Mouse (Mus musculus): Measurements from ENCODE around the gene Olfr68. TPM values are rescaled to one million over a fixed set of nuclear protein-coding genes. Genes with fewer than 3 reads are reported as not detected.
"Not testable (repeated sequence)": the region's sequence is repeated elsewhere in the genome, so short reads cannot be mapped to it uniquely, and the experiment has no call there.

Olfr68 gene
- total and polyA plus RNA-seq, 3 experiments = 0.22 TPM; not detected in 2

DNA sequence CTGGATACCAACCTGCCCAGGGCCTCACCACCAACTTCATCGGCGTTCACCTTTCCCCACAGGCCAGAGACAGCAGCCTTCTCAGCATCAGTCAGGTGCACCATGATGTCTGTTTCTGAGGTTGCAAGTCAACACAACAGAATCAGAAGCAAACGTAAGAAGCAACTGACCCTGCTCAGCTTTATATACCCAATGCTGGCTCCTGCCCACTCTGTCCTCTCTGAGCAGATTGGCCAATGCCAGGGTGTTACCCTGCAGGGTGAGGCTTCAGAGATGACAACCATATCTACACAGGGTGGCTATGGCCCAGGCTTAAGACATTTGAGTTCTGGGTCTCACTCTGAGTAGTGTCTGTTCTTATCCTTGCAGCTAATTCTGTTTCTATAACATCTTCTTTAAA lies 34.3 kb upstream of the Olfr68 start, which contains the start of gene Hbb-bt:
Gene Hbb-bt (minus strand): TSS at position 231 of the 400 bp plus-strand sequence.
- H3K27me3 ChIP-seq (ENCODE audit: insufficient read depth, low read length) = no peaks in the 10 kb centered on the region
- H3K9me3 ChIP-seq (replicated peaks) = no peaks in the 10 kb centered on the region
- no peak for DNase-seq (ENCODE audit: low spot score)
- no peak for ATAC-seq (ENCODE audit: extremely low read depth, insufficient number of reproducible peaks, low FRiP score, poor library complexity, severe bottlenecking)
- peak within 1 kb of the TSS; percentile 27; the same call in 1 of the 2 replicates for H3K4me3 ChIP-seq (ENCODE audit: low read depth, low read length)
- no peak for TF ChIP-seq POLR2AphosphoS5 (IDR thresholded peaks at IDR 0.05; ENCODE audit: insufficient replicate concordance, low read depth, low read length)
- no peak for TF ChIP-seq CTCF (IDR thresholded peaks at IDR 0.05; ENCODE audit: low read depth, low read length)
- TF ChIP-seq TAL1 (conservative IDR thresholded peaks at IDR 0.05; ENCODE audit: low read depth, low read length) = no peak
- TF ChIP-seq GATA1 (IDR thresholded peaks at IDR 0.05; ENCODE audit: borderline replicate concordance, low read length) = no peak
- no peak for TF ChIP-seq GATA2 (IDR thresholded peaks at IDR 0.05; ENCODE audit: borderline replicate concordance, low read depth, low read length)
- peaks cover 36% of the 10 kb centered on the region for H3K4me1 ChIP-seq (ENCODE audit: insufficient read depth, low read depth, low read length)
- H3K36me3 ChIP-seq (replicated peaks) = no peaks in the 10 kb centered on the region

DNA sequence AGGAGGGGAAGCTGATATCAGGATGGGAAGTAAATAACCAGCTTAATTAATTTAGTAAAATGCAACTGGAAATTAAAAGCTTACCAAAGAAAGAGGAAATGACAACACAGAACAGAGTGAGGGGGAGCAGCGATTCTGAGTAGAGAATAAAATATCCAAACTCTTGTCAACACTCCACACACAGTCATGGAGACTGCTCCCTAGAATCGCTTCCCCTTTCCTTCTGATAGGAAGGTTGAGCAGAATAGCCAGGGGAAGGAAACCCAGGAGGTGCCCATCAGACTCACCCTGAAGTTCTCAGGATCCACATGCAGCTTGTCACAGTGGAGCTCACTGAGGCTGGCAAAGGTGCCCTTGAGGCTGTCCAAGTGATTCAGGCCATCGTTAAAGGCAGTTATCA lies 33.7 kb upstream of the Olfr68 start:
- not testable (repeated sequence) for DNase-seq (ENCODE audit: low spot score); H3K27me3 ChIP-seq (ENCODE audit: insufficient read depth, low read length); H3K9me3 ChIP-seq (replicated peaks); ATAC-seq (ENCODE audit: extremely low read depth, insufficient number of reproducible peaks, low FRiP score, poor library complexity, severe bottlenecking); H3K36me3 ChIP-seq (replicated peaks); H3K4me3 ChIP-seq (ENCODE audit: low read depth, low read length)
- H3K4me1 ChIP-seq (ENCODE audit: insufficient read depth, low read depth, low read length) = peaks cover 36% of the 10 kb centered on the region

- Histone ChIP-seq H3K36me3 (replicated peaks) (no peaks in the 10 kb centered on the region), H3K27me3 (ENCODE audit: insufficient read depth, low read length) (no peaks in the 10 kb centered on the region), H3K4me3 (ENCODE audit: low read depth, low read length) (no peak overlapping the region; the same call in 1 of the 2 replicates), H3K4me1 (ENCODE audit: insufficient read depth, low read depth, low read length) (peaks cover 37% of the 10 kb centered on the region), H3K9me3 (replicated peaks) (no peaks in the 10 kb centered on the region)
- DNase-seq (ENCODE audit: low spot score) (peak; percentile 15), ATAC-seq (ENCODE audit: extremely low read depth, insufficient number of reproducible peaks, low FRiP score, poor library complexity, severe bottlenecking) (peak; percentile 38)
- peak; percentile 53 for TF ChIP-seq TAL1 (conservative IDR thresholded peaks at IDR 0.05; ENCODE audit: low read depth, low read length)
- no peak for TF ChIP-seq GATA1 (IDR thresholded peaks at IDR 0.05; ENCODE audit: borderline replicate concordance, low read length)
These were observed 32.7 kb upstream of the Olfr68 start for GRCm38 (mm10) chr7:103812174-103812573.

GRCm38 (mm10) chr7:103811223-103811845 lies 31.8 kb upstream of the Olfr68 start:
- Histone ChIP-seq H3K4me3 (ENCODE audit: low read depth, low read length) (no peak overlapping the region; the same call in 1 of the 2 replicates), H3K4me1 (ENCODE audit: insufficient read depth, low read depth, low read length) (peaks cover 41% of the 10 kb centered on the region), H3K9me3 (replicated peaks) (no peaks in the 10 kb centered on the region), H3K36me3 (replicated peaks) (no peaks in the 10 kb centered on the region), H3K27me3 (ENCODE audit: insufficient read depth, low read length) (no peaks in the 10 kb centered on the region)
- DNase-seq (ENCODE audit: low spot score) (no peak), ATAC-seq (ENCODE audit: extremely low read depth, insufficient number of reproducible peaks, low FRiP score, poor library complexity, severe bottlenecking) (peak; percentile 51)
- TF ChIP-seq TAL1 (conservative IDR thresholded peaks at IDR 0.05; ENCODE audit: low read depth, low read length) = peak; percentile 40; the same call in 1 of the 2 replicates
- no peak for TF ChIP-seq CTCF (IDR thresholded peaks at IDR 0.05; ENCODE audit: low read depth, low read length)
- no peak for TF ChIP-seq POLR2AphosphoS5 (IDR thresholded peaks at IDR 0.05; ENCODE audit: insufficient replicate concordance, low read depth, low read length)

- no peaks in the 10 kb centered on the region for H3K27me3 ChIP-seq (ENCODE audit: insufficient read depth, low read length)
- peaks cover 41% of the 10 kb centered on the region for H3K4me1 ChIP-seq (ENCODE audit: insufficient read depth, low read depth, low read length)
These were observed 31.2 kb upstream of the Olfr68 start for GRCm38 (mm10) chr7:103810746-103811145.

DNA sequence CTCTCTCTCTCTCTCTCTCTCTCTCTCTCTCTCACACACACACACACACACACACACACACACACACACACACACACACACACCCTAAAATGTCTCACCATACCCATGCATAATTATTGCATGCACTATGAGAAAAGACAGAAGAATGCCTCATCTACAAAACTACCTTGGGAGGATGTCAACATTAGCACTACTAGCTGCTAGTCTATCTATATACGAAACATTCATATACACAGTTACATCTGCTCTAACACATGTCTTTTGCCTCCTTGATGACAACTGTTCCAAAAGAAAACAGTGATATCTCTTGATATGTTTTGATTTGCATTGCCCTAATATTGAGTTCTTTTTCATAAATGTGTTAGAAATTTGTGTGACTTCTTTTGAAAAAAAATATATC lies 30.8 kb upstream of the Olfr68 start:
- ATAC-seq (ENCODE audit: extremely low read depth, insufficient number of reproducible peaks, low FRiP score, poor library complexity, severe bottlenecking) (no peak), DNase-seq (ENCODE audit: low spot score) (no peak)
- TF ChIP-seq TAL1 (conservative IDR thresholded peaks at IDR 0.05; ENCODE audit: low read depth, low read length) = no peak
- no peak for TF ChIP-seq GATA2 (IDR thresholded peaks at IDR 0.05; ENCODE audit: borderline replicate concordance, low read depth, low read length)
- no peak for TF ChIP-seq GATA1 (IDR thresholded peaks at IDR 0.05; ENCODE audit: borderline replicate concordance, low read length)
- no peak for TF ChIP-seq POLR2AphosphoS5 (IDR thresholded peaks at IDR 0.05; ENCODE audit: insufficient replicate concordance, low read depth, low read length)
- TF ChIP-seq CTCF (IDR thresholded peaks at IDR 0.05; ENCODE audit: low read depth, low read length) = no peak
- Histone ChIP-seq H3K36me3 (replicated peaks) (no peaks in the 10 kb centered on the region), H3K9me3 (replicated peaks) (no peaks in the 10 kb centered on the region), H3K4me1 (ENCODE audit: insufficient read depth, low read depth, low read length) (peaks cover 41% of the 10 kb centered on the region), H3K4me3 (ENCODE audit: low read depth, low read length) (no peak overlapping the region), H3K27me3 (ENCODE audit: insufficient read depth, low read length) (no peaks in the 10 kb centered on the region)

More at GRCm38 (mm10) chr7:103810746-103811145, 31.2 kb upstream of the Olfr68 start:
- ATAC-seq (ENCODE audit: extremely low read depth, insufficient number of reproducible peaks, low FRiP score, poor library complexity, severe bottlenecking) (no peak), DNase-seq (ENCODE audit: low spot score) (no peak)
- Histone ChIP-seq H3K4me3 (ENCODE audit: low read depth, low read length) (no peak overlapping the region), H3K36me3 (replicated peaks) (no peaks in the 10 kb centered on the region), H3K9me3 (replicated peaks) (no peaks in the 10 kb centered on the region)
- no peak for TF ChIP-seq POLR2AphosphoS5 (IDR thresholded peaks at IDR 0.05; ENCODE audit: insufficient replicate concordance, low read depth, low read length)
- no peak for TF ChIP-seq CTCF (IDR thresholded peaks at IDR 0.05; ENCODE audit: low read depth, low read length)
- no peak for TF ChIP-seq TAL1 (conservative IDR thresholded peaks at IDR 0.05; ENCODE audit: low read depth, low read length)
- TF ChIP-seq GATA1 (IDR thresholded peaks at IDR 0.05; ENCODE audit: borderline replicate concordance, low read length) = no peak
- no peak for TF ChIP-seq GATA2 (IDR thresholded peaks at IDR 0.05; ENCODE audit: borderline replicate concordance, low read depth, low read length)

GRCm38 (mm10) chr7:103809801-103810155 lies 30.3 kb upstream of the Olfr68 start:
- TF ChIP-seq CTCF (IDR thresholded peaks at IDR 0.05; ENCODE audit: low read depth, low read length) (no peak), TAL1 (conservative IDR thresholded peaks at IDR 0.05; ENCODE audit: low read depth, low read length) (no peak), GATA1 (IDR thresholded peaks at IDR 0.05; ENCODE audit: borderline replicate concordance, low read length) (no peak), POLR2AphosphoS5 (IDR thresholded peaks at IDR 0.05; ENCODE audit: insufficient replicate concordance, low read depth, low read length) (no peak), GATA2 (IDR thresholded peaks at IDR 0.05; ENCODE audit: borderline replicate concordance, low read depth, low read length) (no peak)
- H3K36me3 ChIP-seq (replicated peaks) = no peaks in the 10 kb centered on the region
- H3K4me1 ChIP-seq (ENCODE audit: insufficient read depth, low read depth, low read length) = peaks cover 38% of the 10 kb centered on the region
- no peaks in the 10 kb centered on the region for H3K9me3 ChIP-seq (replicated peaks)
- ATAC-seq (ENCODE audit: extremely low read depth, insufficient number of reproducible peaks, low FRiP score, poor library complexity, severe bottlenecking) (no peak), DNase-seq (ENCODE audit: low spot score) (no peak)
- H3K27me3 ChIP-seq (ENCODE audit: insufficient read depth, low read length) = no peaks in the 10 kb centered on the region
- H3K4me3 ChIP-seq (ENCODE audit: low read depth, low read length) = no peak overlapping the region; the same call in 1 of the 2 replicates

All from G1E (cell line).